Mouse (Mus musculus) embryonic facial prominence, embryonic 10.5 days (tissue): ENCODE measurements around the gene Ift88. TPM values are rescaled to one million over a fixed set of nuclear protein-coding genes. Genes with fewer than 3 reads are reported as not detected.

Experiments used
- DNase-seq: peaks from one replicate; pipeline ENCODE4 v3.0.0-alpha.2; 2017; ENCODE audit warnings: low spot score
- H3K27ac ChIP-seq: fragments of 300-500 bp; sonication (generic); replicated peaks from 2 replicates; pipeline ENCODE4 v1.5.1; 2016; ENCODE audit warnings: mild to moderate bottlenecking
- H3K27me3 ChIP-seq: fragments of 300-500 bp; sonication (generic); replicated peaks from 2 replicates; pipeline ENCODE4 v1.6.1; 2016; ENCODE audit warnings: low read depth, mild to moderate bottlenecking; ENCODE audit not compliant: poor library complexity, severe bottlenecking
- H3K36me3 ChIP-seq: fragments of 300-500 bp; sonication (generic); replicated peaks from 2 replicates; pipeline ENCODE4 v1.6.1; 2016; ENCODE audit warnings: mild to moderate bottlenecking, moderate library complexity
- H3K4me1 ChIP-seq: fragments of 300-500 bp; sonication (generic); 2 replicates; pipeline ENCODE4 v1.6.1; 2016
- H3K4me3 ChIP-seq: fragments of 300-500 bp; sonication (generic); 2 replicates; pipeline ENCODE4 v1.5.1; 2016; ENCODE audit warnings: mild to moderate bottlenecking, moderate library complexity
- H3K9me3 ChIP-seq: fragments of 300-500 bp; sonication (generic); 2 replicates; pipeline ENCODE4 v1.6.1; 2016; ENCODE audit warnings: mild to moderate bottlenecking
- WGBS: fragments of 180-500 bp; shearing (Covaris S2); methylation state at CpG from one replicate; pipeline ENCODE4 v1.1.7; 2016; 5-methylcytosine and 5-hydroxymethylcytosine counted together
- polyA plus RNA-seq: library from polyadenylated mRNA; unstranded; fragments of >200 nt; fragmentation: Nextera tagmentation; extraction: Ambion mirVana; gene quantifications from 2 replicates; pipeline ENCODE4 v1.2.1, GENCODE M21; 2016

Gene Ift88
- polyA plus RNA-seq, 1 experiment from 2014 or later = 12.3 TPM

GRCm38 (mm10) chr14:57475057-57475456 is 51.2 kb downstream of the Ift88 start:
- no peaks in the 10 kb centered on the region for H3K27me3 ChIP-seq
- 93% methylated on average over 2 of the region's 2 CpGs for WGBS
- H3K36me3 ChIP-seq = peaks cover 9% of the 10 kb centered on the region; the same call in 1 of the 2 replicates
- no peak overlapping the region for H3K27ac ChIP-seq
- DNase-seq = no peak
- no peaks in the 10 kb centered on the region for H3K4me1 ChIP-seq
- H3K4me3 ChIP-seq = no peak overlapping the region
- no peaks in the 10 kb centered on the region for H3K9me3 ChIP-seq

GRCm38 (mm10) chr14:57482262-57482661 is 58.4 kb downstream of the Ift88 start:
- 90% methylated on average over 2 of the region's 2 CpGs for WGBS

GRCm38 (mm10) chr14:57484183-57484582 is 60.3 kb downstream of the Ift88 start:
- no peak for DNase-seq
- H3K27ac ChIP-seq = no peak overlapping the region
- H3K36me3 ChIP-seq = no peaks in the 10 kb centered on the region; the same call in 1 of the 2 replicates
- H3K9me3 ChIP-seq = no peaks in the 10 kb centered on the region
- no peak overlapping the region for H3K4me3 ChIP-seq
- 95% methylated on average over 6 of the region's 6 CpGs for WGBS
- no peaks in the 10 kb centered on the region for H3K27me3 ChIP-seq
- no peaks in the 10 kb centered on the region for H3K4me1 ChIP-seq

More at GRCm38 (mm10) chr14:57482262-57482661, 58.4 kb downstream of the Ift88 start:
- Histone ChIP-seq H3K9me3 (no peaks in the 10 kb centered on the region), H3K4me3 (no peak overlapping the region), H3K36me3 (no peaks in the 10 kb centered on the region; the same call in 1 of the 2 replicates), H3K27me3 (no peaks in the 10 kb centered on the region), H3K27ac (no peak overlapping the region), H3K4me1 (no peaks in the 10 kb centered on the region)
- DNase-seq = no peak

- H3K4me1 ChIP-seq = no peaks in the 10 kb centered on the region
- no peaks in the 10 kb centered on the region for H3K9me3 ChIP-seq
- WGBS = 69% methylated on average over 3 of the region's 3 CpGs
- no peak overlapping the region for H3K27ac ChIP-seq
- no peaks in the 10 kb centered on the region for H3K27me3 ChIP-seq
- no peak for DNase-seq
- no peak overlapping the region for H3K4me3 ChIP-seq
- peaks cover 8% of the 10 kb centered on the region; the same call in 1 of the 2 replicates for H3K36me3 ChIP-seq
Measured at GRCm38 (mm10) chr14:57489696-57490095, 65.8 kb downstream of the Ift88 start.

GRCm38 (mm10) chr14:57493840-57494239 is 70.0 kb downstream of the Ift88 start:
- WGBS = 93% methylated on average over 2 of the region's 2 CpGs
- DNase-seq = no peak
- Histone ChIP-seq H3K36me3 (peaks cover 8% of the 10 kb centered on the region; the same call in 1 of the 2 replicates), H3K4me3 (no peak overlapping the region), H3K27me3 (no peaks in the 10 kb centered on the region), H3K9me3 (no peaks in the 10 kb centered on the region), H3K4me1 (no peaks in the 10 kb centered on the region), H3K27ac (no peak overlapping the region)

GRCm38 (mm10) chr14:57503729-57504128 is 79.9 kb downstream of the Ift88 start:
- Histone ChIP-seq H3K27ac (no peak overlapping the region), H3K27me3 (no peaks in the 10 kb centered on the region), H3K4me3 (no peak overlapping the region), H3K36me3 (peaks cover 7% of the 10 kb centered on the region; the same call in 1 of the 2 replicates), H3K4me1 (no peaks in the 10 kb centered on the region), H3K9me3 (no peaks in the 10 kb centered on the region)
- DNase-seq = no peak
- WGBS = 93% methylated on average over 6 of the region's 6 CpGs

GRCm38 (mm10) chr14:57509554-57509953 is 85.7 kb downstream of the Ift88 start:
- Histone ChIP-seq H3K4me3 (no peak overlapping the region), H3K27ac (no peak overlapping the region), H3K36me3 (no peaks in the 10 kb centered on the region), H3K4me1 (no peaks in the 10 kb centered on the region), H3K9me3 (no peaks in the 10 kb centered on the region), H3K27me3 (no peaks in the 10 kb centered on the region)
- no peak for DNase-seq
- 69% methylated on average over 6 of the region's 6 CpGs for WGBS

- Histone ChIP-seq H3K4me1 (no peaks in the 10 kb centered on the region), H3K9me3 (no peaks in the 10 kb centered on the region), H3K27me3 (no peaks in the 10 kb centered on the region), H3K4me3 (no peak overlapping the region), H3K36me3 (peaks cover 6% of the 10 kb centered on the region; the same call in 1 of the 2 replicates), H3K27ac (no peak overlapping the region)
- WGBS = 86% methylated on average over 6 of the region's 6 CpGs
- no peak for DNase-seq
Measured at GRCm38 (mm10) chr14:57515156-57515762, 91.4 kb downstream of the Ift88 start.

GRCm38 (mm10) chr14:57517001-57517400 is 93.1 kb downstream of the Ift88 start:
- H3K36me3 ChIP-seq = peaks cover 6% of the 10 kb centered on the region; the same call in 1 of the 2 replicates
- no peak for DNase-seq
- H3K9me3 ChIP-seq = no peaks in the 10 kb centered on the region
- WGBS = 93% methylated on average over 7 of the region's 7 CpGs
- no peak overlapping the region for H3K4me3 ChIP-seq
- no peak overlapping the region for H3K27ac ChIP-seq
- H3K27me3 ChIP-seq = no peaks in the 10 kb centered on the region
- H3K4me1 ChIP-seq = no peaks in the 10 kb centered on the region

- 90% methylated on average over 9 of the region's 9 CpGs for WGBS
- H3K36me3 ChIP-seq = no peaks in the 10 kb centered on the region
- no peaks in the 10 kb centered on the region for H3K9me3 ChIP-seq
- peaks cover 13% of the 10 kb centered on the region for H3K4me1 ChIP-seq
- H3K27me3 ChIP-seq = peaks cover 60% of the 10 kb centered on the region
- H3K27ac ChIP-seq = no peak overlapping the region
- DNase-seq = no peak
- no peak overlapping the region for H3K4me3 ChIP-seq
Measured at GRCm38 (mm10) chr14:57523762-57524161, 99.9 kb downstream of the Ift88 start.

- Histone ChIP-seq H3K9me3 (no peaks in the 10 kb centered on the region), H3K4me3 (peak within 1 kb of the TSS; percentile 83), H3K27me3 (peaks cover 61% of the 10 kb centered on the region), H3K27ac (peak within 1 kb of the TSS; percentile 80), H3K36me3 (no peaks in the 10 kb centered on the region), H3K4me1 (peaks cover 13% of the 10 kb centered on the region)
- WGBS = 3% methylated on average over 103 of the region's 104 CpGs
- DNase-seq = peak; percentile 64
Measured at GRCm38 (mm10) chr14:57524671-57525387, 101.0 kb downstream of the Ift88 start, which contains the start of gene Il17d. Gene Il17d, plus strand, starts transcription at chr14:57524777.

- peak; percentile 87 for DNase-seq
- 1% methylated on average over 60 of the region's 60 CpGs for WGBS
- no peaks in the 10 kb centered on the region for H3K36me3 ChIP-seq
- H3K4me3 ChIP-seq = peak overlapping the region; percentile 83
- H3K27me3 ChIP-seq = peaks cover 61% of the 10 kb centered on the region
- H3K9me3 ChIP-seq = no peaks in the 10 kb centered on the region
- H3K27ac ChIP-seq = peak overlapping the region; percentile 80
- peaks cover 13% of the 10 kb centered on the region for H3K4me1 ChIP-seq
Measured at GRCm38 (mm10) chr14:57525388-57526049, 101.7 kb downstream of the Ift88 start.
